Mouse (Mus musculus) spleen, postnatal 36 days (tissue): ENCODE measurements around the gene Rab23.

ENCODE experiments used
- DNase-seq, 2 experiments: peaks; one replicate each; pipeline ENCODE4 v3.0.0; 2022; ENCODE audit warnings: low spot score in 2 of 2, mixed read lengths in 1 of 2

The Rab23 gene

DNA sequence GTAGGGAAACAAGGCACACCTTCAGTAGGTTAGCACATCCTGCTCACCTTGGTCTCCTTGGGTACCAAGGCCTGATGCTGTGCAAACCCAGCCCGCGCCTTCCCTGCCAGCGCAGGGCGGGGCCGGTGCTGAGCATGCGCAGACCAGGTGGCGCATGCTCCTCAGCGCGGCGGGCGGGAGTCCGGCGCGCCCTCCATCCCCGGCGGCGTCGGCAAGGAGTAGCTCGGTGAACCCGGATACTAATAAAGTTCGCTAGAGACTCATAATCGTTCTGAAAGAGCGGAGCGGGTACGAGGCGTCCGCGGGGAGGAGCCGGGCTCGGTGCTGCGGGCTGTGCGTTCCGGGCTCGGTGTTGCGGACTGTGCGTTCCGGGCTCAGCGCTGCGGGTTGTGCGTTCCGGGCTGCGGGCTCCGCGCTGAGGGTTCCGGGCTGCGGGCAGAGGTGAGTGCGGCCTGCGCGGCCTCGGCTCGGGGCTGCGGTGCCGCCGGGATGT lies at the start of gene Rab23:
Gene Rab23 (plus strand): TSS at position 155 of the 493 bp plus-strand sequence.
- DNase-seq = peak; percentile 67 to 75

DNA sequence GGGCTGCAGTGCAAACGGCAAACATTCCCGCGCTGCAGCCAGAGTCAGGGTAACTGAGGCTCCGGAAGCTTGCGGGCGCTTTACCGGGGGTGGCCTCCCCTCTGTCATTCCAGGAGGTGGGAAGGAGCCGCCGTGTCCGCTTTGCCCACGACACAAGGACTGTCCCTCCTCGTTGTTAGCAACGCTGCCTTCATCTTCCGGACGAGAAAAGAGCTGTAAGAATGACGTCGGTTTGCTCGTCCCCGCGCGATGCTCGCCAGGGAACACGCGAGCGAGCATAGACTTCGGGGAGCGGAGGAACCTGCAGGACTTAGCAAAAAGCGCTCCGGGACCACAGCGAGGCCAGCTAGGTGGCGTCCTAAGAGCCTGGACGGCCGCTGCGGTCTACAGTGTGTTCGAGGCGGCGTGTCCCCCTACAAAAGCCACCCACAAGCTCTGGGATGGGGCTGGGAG lies 49.5 kb upstream of the Rab23 start:
- DNase-seq = peak; percentile 60 to 66

DNA sequence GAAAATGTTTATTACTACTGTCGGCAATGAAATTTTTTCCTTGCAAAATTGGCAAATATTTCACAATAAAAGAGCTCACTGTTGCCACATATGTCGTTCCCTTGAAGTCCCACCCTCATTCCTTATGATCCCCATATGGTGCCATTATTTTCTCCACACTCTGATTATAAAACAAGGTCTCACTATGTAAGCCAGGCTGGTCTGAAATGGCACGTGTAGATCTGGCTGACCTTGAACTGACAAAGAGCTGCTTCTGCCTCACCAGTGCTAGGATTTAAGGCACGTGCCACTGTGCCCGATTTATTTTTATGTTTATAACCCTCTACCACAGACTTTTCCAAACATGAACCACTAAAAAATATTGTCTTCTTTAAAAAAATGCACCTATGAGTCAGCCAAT lies 48.2 kb upstream of the Rab23 start:
- DNase-seq = no peak

DNA sequence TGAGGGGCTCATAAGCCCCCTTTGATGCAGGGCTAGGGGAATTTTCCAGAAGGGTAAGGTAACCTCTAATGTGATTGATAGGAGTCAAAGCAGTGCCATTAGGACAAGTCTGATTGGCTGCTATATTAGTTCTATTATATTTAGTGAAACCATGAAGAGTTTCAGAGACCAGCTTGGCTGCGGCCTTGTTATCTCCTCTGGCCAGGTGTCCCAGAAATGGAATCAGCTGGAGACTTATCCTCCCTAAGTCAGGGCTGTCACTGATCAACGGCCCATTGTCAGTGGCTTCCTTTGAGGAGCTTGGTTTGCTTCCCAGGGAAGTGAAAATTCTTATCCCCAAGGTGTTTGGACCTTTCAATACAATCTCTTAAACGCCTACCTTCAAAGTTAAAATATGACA lies 47.6 kb upstream of the Rab23 start:
- DNase-seq = peak in 1 of 2 experiments; percentile 13

DNA sequence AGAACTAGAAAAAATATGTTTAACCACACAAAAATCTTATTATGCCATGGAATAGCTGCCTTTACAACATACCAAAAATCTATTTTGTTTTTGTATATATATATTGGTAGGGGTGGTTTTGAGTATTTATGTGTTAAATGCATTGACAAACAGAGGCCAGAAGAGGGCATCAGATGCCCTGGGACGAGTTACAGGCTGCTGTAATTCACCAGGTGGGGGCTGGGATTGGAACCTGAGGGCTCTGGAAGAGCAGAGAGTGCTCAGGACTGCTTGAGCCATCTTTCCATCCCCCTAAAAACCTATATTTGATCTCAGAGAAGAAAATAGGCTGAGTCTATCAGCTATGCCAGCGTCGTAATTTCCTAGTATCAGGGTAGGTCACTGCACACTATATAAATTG lies 47.2 kb upstream of the Rab23 start:
- no peak for DNase-seq

DNA sequence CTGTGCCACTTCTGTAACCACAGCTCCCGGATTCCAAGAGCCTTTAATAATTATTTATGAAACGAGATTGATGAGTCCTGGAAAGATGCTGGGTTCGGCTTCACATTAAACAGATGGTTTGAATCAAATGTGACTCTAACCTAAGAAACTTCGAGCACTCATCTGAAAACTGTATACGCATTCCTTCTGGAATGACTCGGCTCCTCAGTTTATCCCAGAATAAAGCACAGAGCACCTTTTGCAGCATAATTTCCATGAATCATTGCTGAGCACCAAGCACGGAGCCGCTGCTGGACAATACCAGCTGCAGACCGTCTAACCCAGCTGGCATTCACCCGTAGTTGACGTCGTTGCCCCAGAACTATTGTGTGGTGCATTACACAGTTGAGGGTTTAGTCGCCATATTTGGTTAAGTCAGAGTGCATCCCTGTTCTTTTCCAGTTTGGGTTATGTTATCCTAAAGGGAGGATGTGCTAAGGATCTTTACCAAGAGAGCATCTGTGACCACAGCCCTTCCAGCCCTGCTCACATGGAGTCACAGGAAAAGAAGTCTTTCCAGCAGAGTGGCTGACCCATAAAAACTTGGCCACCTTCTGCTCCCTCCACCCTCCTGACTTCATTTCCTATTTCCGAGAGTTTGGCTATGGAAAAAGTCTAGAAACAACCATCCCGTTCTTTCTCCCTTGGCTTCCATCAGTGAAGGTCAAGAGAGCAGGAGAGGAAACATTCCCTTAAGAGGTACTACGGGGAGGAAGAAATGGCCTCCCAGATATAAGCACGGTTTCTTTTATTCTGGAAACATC lies 46.3 kb upstream of the Rab23 start:
- no peak for DNase-seq

DNA sequence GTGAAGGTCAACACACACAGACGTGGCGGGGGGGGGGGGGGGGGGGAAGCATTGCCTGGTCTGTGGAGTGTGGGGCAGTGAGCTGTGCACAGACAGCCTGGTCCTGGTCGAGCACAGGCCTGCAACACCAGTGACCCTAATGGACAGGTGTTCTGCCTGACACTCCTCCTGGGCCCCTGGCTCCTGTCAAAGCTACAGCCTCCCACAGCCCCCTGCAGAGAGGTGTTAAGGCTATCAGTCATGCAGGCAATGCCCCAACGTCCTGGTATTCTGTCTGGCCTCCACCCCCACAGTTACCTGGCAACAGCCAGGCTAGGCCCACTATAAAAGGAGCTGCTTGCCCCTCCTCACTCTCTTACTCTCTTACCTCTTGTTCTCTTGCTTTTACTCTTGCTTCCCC lies 39.3 kb upstream of the Rab23 start:
- DNase-seq = no peak

DNA sequence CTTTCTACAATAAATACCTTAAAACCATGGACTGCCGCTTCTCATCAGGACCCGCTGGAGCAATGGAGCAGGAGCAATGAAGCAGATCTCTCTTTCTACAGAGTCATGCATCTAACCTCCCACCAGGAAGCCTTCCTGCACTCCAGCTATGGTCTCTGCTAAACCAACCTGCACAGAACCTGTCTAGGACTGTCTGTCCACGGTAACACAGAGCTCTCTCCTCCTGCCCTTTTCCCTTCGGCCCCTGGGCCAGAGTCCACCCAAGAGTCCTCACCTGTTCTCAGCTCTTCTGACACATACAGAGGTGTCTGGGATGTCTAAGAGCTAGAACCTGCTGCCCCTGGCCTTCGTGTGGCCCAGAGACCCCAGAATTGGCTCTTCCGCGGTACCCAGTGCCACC lies 38.8 kb upstream of the Rab23 start:
- no peak for DNase-seq

DNA sequence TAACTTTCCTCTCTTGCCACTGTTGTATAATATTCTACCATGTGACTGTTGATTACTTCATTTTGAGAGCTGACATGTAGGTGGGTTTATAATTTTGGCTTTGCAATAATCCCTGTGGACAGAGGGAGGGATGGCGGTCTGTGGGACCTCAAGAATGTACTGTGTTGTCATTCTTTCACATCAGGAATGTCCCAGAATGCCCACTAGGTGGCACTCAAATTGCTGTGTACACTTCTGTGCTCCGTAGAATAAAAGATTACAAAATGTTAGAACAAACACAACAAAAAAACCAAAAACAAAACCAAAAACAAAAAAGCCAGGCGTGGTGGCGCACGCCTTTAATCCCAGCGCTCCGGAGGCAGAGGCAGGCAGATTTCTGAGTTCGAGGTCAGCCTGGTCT lies 35.2 kb upstream of the Rab23 start:
- no peak for DNase-seq

DNA sequence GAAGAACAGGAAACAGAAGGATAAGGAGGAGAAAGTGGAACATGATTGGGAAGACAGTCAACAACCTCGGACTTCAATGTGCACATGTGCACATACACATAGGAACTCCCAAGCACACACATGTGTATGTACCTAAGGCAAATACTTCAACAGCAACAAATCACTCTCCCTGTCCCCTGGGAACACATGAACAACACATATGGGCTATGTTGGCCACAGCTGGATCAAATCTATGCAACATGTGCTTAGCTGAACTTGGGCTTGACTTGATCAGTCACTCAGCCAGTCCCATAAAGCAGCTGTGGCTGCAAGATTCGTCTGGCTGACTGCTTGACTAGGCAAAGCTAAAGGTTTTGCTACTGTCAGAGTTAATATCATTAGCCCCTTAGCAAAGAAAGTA lies 30.9 kb upstream of the Rab23 start:
- DNase-seq = no peak

DNA sequence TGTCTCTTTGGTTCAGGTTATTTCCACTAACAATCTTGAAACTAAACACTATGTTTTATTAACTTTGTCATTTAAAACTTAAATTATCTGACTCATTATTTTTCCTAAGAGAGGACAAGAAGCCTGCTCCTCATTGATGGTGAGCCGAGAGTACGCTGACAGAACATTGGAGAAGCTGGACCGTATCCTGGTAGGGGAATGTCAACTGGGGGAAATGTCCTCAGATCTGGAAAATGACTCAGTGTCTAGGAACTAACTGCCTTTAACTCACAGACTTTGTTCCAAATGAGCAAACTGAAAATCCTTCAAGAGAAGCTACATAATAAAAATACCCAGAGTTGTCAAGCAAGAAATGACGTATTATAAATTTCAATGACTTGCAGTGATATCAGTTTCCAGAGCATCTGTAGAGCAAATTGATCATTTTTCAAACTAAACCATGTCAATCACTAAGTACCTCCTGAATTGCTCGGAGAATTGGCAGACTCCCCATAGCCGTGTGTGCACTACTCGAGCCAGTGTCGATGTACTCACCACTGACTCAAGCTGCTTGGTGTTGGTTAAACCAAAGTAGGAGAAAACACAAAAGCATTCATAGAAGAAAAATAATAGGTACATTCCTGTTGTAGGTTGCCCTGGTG lies 30.1 kb upstream of the Rab23 start:
- DNase-seq = no peak

DNA sequence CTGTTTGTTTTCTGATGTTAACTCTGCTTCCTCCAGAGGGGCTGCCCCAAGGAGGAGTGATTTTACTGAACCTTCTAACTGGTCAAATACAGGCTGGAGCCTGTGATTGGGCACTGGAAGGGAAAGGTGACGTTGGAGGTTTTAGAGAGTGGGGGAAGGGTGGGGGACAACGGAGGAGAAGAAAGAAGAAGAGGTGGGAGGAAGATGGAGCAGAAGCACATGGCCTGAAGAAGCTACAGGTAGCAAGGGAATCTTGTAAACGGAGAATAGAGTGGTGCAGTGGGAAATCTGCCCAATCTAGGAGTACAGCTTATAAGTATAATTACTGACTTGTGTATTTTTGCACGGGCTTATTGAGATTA lies 29.6 kb upstream of the Rab23 start:
- no peak for DNase-seq

DNA sequence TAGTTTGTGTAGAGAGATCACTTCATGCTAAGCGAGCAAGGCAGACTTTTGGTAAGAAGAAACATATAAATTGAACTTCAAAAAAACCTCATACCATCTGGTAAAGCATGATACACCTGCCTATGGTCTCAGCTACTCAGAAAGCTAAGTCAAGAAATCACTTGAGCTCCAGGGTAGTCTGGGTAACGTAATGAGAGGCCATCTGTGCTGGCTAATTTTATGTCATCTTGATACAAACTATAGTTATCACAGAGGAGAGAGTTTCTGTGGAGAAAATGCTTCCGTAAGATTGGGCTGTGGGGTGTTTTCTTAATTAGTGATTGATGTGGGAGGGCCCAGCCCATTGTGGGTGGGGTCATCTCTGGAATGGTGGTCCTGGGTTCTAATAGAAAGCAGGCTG lies 25.8 kb upstream of the Rab23 start:
- DNase-seq = no peak

DNA sequence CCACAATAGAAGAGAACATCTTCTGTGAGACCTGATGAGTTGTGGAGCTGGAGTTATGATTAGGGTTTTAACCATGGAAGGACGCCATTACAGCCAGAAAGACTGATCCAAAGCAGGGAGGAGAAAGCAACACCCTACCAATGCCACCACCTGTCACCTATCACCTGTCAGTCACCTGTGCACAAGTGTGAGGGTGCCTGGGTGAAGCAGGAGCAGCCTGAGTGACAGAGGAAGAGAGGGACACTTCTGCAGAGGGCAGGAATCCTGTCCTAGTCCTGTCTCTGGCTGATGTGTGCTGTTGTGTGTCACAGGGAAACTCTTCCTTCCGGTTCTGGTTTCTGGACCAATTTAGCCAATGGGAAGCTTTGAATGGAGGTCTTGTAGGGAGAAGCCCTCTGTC lies 23.7 kb upstream of the Rab23 start:
- no peak for DNase-seq

DNA sequence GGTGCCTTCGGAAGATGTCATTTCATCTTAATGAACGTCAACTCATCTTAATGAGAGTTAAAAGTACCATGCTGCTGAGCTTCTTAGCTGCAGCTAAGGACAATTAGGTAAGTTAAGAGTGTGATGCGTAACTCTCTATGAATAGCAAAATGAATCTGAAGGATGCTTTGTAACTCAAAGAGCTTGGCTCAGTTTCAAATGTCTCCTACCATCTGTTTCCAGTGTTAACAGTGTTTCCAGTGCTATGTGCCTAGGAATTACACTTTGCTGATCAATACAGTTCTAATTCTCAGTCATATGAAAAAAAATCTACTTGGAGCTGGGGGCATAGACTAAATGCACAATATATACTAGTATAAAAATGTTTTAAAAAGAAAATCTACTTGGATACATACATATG lies 18.4 kb upstream of the Rab23 start:
- DNase-seq = no peak

DNA sequence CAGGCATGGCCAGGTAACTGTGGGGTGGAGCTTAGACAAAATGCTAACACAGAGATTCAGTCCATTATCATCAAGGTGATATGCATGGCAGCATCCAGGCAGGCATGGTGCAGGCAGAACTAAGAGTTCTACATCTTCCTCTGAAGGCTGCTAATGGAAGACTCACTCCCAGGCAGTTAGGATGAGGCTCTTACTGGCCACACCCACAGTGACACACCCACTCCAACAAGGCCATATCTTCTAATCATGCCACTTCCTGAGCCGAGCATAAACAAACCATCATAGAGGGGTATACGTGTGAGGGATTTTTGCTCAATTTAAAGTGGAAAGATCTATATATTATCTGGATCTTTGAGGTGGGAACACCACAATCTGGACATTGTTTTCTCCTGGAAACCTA lies 10.1 kb upstream of the Rab23 start:
- no peak for DNase-seq

DNA sequence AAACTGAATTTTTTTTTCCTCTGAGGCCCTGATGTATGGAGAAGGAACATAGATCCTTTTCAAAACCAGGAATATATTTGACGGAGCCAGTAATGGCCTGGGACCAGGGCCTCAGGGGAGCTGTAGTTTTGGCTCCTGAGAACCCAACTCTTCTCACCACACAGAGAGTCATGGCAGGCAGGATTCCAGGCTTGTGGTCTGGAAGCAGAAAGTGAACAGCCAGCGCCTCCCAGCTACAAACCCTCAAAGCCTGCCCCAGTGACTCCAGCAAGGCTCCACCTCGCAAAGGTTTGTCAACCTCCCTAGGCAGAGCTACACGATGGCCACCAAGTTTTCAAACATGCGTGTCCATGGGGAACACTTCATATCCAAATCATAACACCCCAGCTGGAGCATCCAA lies 7.7 kb upstream of the Rab23 start:
- no peak for DNase-seq

DNA sequence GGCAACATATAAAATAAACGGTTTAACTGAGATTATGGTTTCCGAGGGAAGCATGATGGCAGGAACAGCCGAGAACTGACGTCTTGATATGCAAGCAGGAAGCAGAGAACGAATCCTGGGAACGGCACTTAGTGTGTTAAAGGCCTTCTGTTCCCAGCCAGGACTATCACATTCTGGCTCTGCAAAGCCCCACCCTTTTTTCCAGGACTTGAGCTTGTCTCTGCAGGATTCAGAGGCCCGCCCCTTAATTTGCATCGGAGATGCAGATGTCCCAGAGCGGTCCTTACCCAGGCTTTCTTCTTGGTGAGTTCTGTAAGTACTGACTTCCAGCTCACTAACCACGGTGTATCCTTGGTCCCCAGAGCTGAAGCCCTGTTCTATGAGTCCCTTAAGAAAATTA lies 4.9 kb upstream of the Rab23 start:
- DNase-seq = no peak

DNA sequence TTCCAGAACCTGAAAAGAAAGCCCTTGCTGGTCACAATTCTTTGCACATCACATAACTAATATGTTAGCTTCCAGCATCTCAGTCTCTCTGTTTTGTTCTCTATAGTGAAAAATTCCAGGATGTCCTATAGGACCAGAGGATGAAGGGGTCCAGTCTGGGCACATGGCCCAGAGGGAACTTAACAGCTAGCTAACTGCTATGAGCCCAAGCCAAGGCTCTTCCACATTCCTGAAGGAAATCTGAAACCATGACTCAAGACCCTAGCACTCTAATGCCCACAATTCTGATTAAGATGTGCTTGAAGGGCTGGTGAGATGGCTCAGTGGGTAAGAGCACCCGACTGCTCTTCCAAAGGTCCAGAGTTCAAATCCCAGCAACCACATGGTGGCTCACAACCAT lies 2.1 kb upstream of the Rab23 start:
- DNase-seq = no peak

DNA sequence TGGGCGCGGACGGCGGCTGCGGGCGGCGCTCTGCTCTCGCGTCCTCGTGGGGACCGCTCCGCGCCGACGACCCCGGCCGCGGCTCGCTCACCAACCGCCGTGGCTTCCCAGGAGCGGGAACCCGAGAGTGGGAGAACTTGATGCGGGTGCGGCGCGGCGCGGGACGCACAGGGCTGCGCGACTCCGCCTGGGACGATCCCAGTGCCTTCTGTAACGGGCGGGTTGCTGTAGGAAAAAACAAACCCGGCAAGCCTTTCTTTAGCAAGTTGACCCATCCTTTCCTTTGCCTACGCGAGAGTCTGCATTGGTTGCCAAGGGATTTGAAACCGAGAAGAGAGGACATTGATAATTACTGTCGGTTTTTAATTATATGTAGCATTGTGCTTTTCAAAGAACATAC lies 544 bp downstream of the Rab23 start:
- DNase-seq = no peak

DNA sequence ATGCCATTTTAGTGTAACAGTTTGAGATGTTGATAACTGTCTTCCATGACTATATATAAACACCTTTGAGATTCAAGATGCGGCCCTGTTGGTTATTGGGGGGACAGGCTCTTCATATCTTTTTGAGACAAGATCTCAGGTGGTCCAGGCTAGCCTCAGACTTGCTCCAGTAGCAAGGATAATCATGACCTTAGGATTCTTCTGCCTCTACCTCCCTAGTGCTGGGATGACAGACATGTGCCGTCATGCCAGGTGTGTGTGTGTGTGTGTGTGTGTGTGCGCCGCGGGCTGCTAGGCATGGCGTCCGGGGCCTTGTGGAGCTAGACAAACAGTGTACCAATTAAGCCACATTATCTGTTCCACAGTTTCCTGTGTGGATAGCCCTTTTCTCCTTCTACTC lies 1.3 kb downstream of the Rab23 start:
- DNase-seq = no peak

DNA sequence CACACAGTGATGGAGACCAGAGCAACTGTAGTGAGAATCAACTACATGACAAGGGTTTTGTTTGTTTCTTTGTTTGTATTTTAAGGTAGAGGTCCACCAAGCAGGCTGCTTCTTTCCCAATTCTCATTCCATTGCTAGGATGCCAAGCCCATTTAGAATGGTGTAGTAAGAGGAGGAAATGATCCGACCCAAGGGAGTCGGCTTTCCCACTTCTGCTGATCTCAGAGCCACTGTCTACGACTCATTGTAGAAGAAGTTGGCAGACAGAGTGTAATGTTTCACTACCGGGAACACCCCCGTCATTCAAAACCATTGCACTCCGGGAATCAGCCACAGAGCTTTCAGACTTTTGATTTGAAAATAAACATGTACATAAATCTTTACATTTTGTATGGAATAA lies 4.8 kb downstream of the Rab23 start:
- DNase-seq = no peak

DNA sequence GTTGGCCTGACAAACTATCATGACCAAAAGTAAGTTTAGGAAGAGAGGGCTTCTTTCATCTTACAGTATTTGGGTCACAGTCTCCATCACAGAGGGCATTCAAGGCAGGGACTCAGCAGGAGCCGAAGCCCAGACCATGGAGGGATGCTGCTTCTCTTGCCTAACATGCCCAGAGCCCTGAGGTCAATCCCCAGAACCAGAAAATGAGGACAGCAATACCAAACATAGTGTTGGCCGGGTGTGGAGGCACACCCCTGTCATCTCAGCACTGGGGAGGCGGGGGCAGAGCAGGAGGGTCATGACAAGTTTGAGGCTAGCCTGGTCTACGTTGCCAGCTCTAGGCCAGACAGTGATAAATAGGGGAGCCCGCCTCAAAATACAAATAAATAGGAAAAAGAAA lies 5.4 kb downstream of the Rab23 start:
- DNase-seq = no peak

DNA sequence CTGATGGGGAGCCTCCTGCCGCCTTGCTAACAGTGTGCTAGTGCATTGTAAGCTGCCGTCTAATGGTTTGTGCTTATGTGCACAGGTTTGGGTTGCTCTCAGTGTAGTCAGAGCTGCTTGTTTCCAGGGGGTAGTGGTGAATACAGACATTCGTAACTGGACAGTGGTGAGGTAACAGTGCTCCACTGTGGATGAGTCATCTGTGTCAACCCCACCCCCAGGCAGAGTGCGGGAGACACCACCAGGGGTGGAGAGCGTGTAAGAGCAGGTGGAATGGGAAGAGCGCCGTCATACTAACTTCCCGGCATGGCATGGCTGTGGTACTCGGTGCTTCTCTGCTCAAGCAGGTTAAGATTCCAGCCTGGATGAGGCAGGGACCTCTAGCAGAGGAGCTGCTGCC lies 13.4 kb downstream of the Rab23 start:
- DNase-seq = no peak
